Mouse (Mus musculus) hindbrain, embryonic 10.5 days (tissue): Measurements from ENCODE around the gene Birc3. TPM values are rescaled to one million over a fixed set of nuclear protein-coding genes. Genes with fewer than 3 reads are reported as not detected.
"Not testable (repeated sequence)": the region's sequence is repeated elsewhere in the genome, so short reads cannot be mapped to it uniquely, and the experiment has no call there.

Experiments
- DNase-seq: peaks from one replicate; pipeline ENCODE4 v3.0.0-alpha.2; 2017; ENCODE audit warnings: low spot score
- H3K27ac ChIP-seq: fragments of 300-500 bp; sonication (generic); 2 replicates; pipeline ENCODE4 v1.5.1; 2016; ENCODE audit warnings: mild to moderate bottlenecking, moderate library complexity
- H3K27me3 ChIP-seq: fragments of 300-500 bp; sonication (generic); 2 replicates; pipeline ENCODE4 v1.6.1; 2016; ENCODE audit warnings: mild to moderate bottlenecking; ENCODE audit not compliant: poor library complexity, insufficient read depth, severe bottlenecking
- H3K36me3 ChIP-seq: fragments of 300-500 bp; sonication (generic); 2 replicates; pipeline ENCODE4 v1.6.1; 2016; ENCODE audit warnings: mild to moderate bottlenecking, moderate library complexity
- H3K4me1 ChIP-seq: fragments of 300-500 bp; sonication (generic); replicated peaks from 2 replicates; pipeline ENCODE4 v1.6.1; 2016; ENCODE audit warnings: mild to moderate bottlenecking
- H3K4me3 ChIP-seq: fragments of 300-500 bp; sonication (generic); 2 replicates; pipeline ENCODE4 v1.5.1; 2016; ENCODE audit warnings: mild to moderate bottlenecking, moderate library complexity
- H3K9me3 ChIP-seq: fragments of 300-500 bp; sonication (generic); 2 replicates; pipeline ENCODE4 v1.6.1; 2016; ENCODE audit warnings: mild to moderate bottlenecking, moderate library complexity
- WGBS: fragments of 180-500 bp; shearing (Covaris S2); methylation state at CpG from one replicate; pipeline ENCODE4 v1.1.7; 2016; 5-methylcytosine and 5-hydroxymethylcytosine counted together
- polyA plus RNA-seq: library from polyadenylated mRNA; unstranded; fragments of >200 nt; fragmentation: Nextera tagmentation; extraction: Ambion mirVana; gene quantifications from 2 replicates; pipeline ENCODE4 v1.2.1, GENCODE M21; 2016

Gene Birc3
- polyA plus RNA-seq, 1 experiment from 2014 or later: 3.8 TPM

DNA sequence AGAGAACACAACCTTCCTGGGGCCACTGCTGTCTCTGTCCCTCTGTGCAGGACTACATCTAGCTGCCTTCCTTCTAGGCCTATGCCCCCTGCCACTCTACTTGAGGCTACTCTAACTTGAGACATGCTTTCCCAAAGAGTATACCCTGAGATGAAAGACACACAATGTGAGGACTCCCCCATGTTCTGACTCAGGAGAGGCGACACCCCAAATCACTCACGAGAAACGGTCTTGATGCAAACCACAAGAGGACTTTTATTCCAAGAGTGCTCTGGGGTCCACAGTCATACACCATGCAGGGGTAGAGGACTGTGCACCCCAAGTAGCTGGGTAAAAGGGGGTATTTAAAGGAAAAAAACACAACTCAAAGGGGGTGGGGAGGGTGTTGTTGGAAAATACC lies 11.4 kb upstream of the Birc3 start:
- no peak for DNase-seq
- H3K4me1 ChIP-seq: no peaks in the 10 kb centered on the region
- 98% methylated on average over 3 of the region's 3 CpGs for WGBS
- H3K27me3 ChIP-seq: no peaks in the 10 kb centered on the region
- H3K27ac ChIP-seq: no peak overlapping the region
- H3K9me3 ChIP-seq: peaks cover 6% of the 10 kb centered on the region
- H3K4me3 ChIP-seq: no peak overlapping the region
- H3K36me3 ChIP-seq: no peaks in the 10 kb centered on the region

DNA sequence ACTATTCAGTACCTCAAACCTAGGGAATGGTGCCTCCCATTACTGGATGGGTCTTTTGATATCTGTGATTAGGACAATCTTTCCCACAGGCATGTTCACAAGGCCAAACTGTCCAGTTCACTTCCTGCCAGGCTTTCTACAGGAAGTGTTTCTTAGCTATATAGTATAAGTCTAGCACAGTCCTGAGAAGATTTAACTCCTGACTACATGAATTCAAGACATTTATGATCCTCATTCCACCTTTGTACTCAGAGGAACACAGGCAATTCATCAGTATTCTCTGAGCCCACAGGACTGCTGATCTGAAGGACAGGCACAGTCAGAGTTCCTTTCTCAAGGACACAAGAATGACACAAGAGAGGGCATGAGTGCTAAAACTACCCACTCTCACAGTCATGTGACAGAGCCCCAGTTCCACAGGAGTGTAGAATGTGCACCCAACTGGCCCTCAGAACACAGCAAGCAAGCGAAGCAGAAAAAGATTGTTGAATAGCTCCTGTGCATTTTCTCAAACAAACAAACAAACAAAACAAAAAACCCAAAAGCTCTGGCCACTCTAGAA lies 9.4 kb upstream of the Birc3 start:
- Histone ChIP-seq H3K36me3 (no peaks in the 10 kb centered on the region), H3K4me1 (no peaks in the 10 kb centered on the region), H3K9me3 (peaks cover 6% of the 10 kb centered on the region), H3K27ac (no peak overlapping the region), H3K4me3 (no peak overlapping the region), H3K27me3 (no peaks in the 10 kb centered on the region)
- WGBS: 83% methylated on average over 1 of the region's 1 CpGs
- no peak for DNase-seq

DNA sequence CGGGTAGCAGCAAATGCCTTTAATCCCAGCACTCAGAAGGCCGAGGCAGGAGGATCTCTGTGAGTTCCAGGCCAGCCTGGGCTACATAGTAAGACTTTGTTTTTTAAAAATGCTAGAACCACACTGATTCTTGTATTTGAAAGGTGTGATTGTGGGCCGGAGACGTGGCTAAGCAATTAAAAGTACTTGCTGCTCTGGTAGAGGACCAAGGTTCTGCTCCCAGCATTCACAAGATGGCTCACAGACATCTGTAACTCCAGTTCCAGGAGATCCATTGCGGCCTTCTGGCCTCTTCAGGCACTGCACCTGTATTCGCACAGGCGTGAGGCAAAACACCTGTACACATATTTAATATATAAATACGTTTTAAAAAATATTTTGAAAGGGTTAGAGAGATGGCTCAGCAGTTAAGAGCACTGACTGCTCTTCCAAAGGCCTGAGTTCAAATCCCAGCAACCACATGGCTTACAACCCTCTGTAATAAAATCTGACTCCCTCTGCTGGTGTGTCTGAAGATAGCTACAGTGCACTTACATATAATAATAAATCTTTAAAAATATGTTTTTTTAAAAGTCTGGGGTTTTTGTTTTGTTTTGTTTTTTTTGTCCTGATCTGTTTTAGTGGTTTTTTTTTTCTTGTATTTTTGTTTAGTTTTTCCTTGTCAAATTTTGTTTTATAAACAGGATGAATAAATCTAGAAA lies 675 bp upstream of the Birc3 start:
- H3K4me3 ChIP-seq: no peak overlapping the region

DNA sequence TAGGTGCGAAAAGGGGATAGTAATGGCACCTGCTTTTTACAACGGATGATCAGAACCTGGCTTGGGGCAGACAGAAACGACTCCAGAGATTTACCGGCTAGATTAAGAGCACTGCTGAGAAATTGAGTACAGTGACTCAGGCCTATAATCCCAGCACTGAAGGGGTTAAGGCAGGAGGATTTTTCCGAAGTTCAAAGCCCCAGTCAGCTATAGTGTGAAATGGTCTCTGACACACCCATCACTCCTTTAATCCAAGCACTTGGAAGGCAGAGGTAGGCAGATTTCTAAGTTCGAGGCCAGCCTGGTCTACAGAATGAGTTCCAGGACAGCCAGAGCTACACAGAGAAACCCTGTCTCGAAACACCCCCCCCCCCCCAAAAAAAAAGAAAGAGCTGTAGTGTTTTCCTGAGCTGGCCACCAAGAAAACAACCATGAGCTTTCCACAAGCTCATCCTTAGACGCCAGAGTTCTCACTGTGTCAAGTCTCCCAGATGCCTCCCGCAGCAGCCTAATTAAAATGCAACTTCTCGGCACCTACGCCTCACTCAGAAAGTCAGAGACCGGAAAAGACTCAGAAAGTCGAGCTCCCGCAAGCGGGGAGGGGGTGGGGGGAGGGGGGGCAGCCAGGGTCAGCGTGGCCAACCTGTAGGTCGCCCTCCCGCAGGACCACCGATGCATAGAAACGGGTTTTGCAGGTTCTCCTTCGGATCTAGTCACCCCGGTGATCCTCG lies 777 bp downstream of the Birc3 start:
- peak overlapping the region; percentile 91 for H3K27ac ChIP-seq
- no peaks in the 10 kb centered on the region for H3K27me3 ChIP-seq
- peak; percentile 66 for DNase-seq
- no peaks in the 10 kb centered on the region for H3K36me3 ChIP-seq
- H3K4me3 ChIP-seq: peak overlapping the region; percentile 67
- no peaks in the 10 kb centered on the region for H3K9me3 ChIP-seq
- WGBS: 16% methylated on average over 23 of the region's 23 CpGs
- peaks cover 10% of the 10 kb centered on the region for H3K4me1 ChIP-seq

More for the DNA sequence above, 675 bp upstream of the Birc3 start:
- H3K27me3 ChIP-seq: no peaks in the 10 kb centered on the region
- H3K27ac ChIP-seq: 0 out of 2 replicates have a peak overlapping the region, but pooled peaks have one; percentile 8
- 91% methylated on average over 8 of the region's 8 CpGs for WGBS
- DNase-seq: no peak
- H3K9me3 ChIP-seq: no peaks in the 10 kb centered on the region
- H3K36me3 ChIP-seq: no peaks in the 10 kb centered on the region
- H3K4me1 ChIP-seq: peaks cover 10% of the 10 kb centered on the region

DNA sequence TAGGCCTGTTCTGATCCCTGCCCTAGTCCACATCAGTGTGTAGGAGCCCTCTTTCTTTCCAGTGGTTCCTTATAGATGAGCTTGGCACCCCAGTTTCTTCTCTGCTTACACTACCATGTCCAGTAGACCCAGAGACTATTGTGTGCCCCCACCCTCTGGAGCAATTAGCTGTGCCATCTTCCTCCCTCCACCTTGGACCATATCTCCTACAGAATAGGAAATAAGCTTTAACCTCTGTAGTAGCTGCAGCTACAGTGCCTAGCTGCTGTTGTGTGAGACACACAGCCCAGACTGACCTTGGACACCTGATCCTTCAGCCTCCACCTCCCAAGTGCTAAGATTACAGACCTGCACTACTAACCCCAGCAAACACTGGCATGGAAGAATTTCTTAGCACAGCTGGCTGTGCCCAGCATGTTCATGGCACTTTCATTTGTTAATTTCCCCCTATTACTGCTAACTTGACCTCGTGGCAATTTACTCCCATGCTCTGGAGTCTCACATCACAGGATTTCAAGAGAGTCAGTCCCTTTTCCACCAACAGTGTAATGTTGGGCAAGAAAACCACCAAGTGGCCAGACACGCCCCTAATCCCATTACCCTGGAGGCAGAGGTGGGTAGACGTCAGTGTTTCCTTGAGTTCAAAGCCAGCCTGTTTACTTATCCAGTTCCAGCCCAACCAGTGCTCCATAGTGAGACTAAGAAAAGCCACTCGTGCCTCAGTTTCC lies 1.5 kb downstream of the Birc3 start:
- no peaks in the 10 kb centered on the region for H3K9me3 ChIP-seq
- no peaks in the 10 kb centered on the region for H3K36me3 ChIP-seq
- no peak for DNase-seq
- H3K4me3 ChIP-seq: no peak overlapping the region
- H3K27me3 ChIP-seq: no peaks in the 10 kb centered on the region
- WGBS: 67% methylated on average over 4 of the region's 4 CpGs
- H3K4me1 ChIP-seq: peaks cover 10% of the 10 kb centered on the region
- H3K27ac ChIP-seq: peak overlapping the region; percentile 12; the same call in 1 of the 2 replicates

DNA sequence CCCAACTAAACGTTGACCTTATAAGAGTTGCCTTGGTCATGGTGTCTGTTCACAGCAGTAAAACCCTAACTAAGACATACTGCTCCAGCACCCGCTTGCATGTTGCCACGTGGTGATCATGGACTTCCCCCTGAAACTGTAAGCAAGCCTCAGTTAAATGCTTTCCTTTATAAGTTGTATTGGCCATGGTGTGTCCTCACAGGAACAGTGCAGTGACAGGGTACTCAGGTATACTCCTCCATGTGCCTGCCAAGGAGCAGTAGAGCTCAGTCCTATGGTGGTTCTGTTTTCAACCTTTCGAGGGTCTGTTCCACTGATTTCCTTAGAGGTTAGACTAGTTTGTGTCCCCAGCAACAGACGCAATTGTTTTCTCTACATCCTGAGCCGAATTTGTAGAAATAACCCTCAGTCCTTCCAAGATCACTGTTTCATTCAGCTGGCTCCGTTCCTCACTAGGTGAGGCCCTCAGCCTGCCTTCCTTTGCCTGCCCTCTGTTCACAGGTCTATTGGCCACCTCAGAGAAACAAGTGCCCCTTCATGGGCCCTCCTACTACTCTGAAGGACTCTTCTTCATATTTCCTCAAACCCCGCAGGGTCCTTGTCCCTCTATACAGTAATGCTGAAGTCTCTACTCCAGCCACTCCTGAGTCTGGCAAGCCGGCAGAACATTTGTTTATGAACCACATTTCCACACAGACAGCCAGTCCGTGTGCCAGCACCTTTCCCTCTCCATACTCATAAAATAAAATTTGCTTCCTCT lies 2.2 kb downstream of the Birc3 start:
- WGBS: 90% methylated on average over 10 of the region's 10 CpGs
- Histone ChIP-seq H3K4me3 (no peak overlapping the region), H3K9me3 (no peaks in the 10 kb centered on the region), H3K36me3 (no peaks in the 10 kb centered on the region), H3K27me3 (no peaks in the 10 kb centered on the region), H3K27ac (no peak overlapping the region), H3K4me1 (peaks cover 10% of the 10 kb centered on the region)
- DNase-seq: no peak

DNA sequence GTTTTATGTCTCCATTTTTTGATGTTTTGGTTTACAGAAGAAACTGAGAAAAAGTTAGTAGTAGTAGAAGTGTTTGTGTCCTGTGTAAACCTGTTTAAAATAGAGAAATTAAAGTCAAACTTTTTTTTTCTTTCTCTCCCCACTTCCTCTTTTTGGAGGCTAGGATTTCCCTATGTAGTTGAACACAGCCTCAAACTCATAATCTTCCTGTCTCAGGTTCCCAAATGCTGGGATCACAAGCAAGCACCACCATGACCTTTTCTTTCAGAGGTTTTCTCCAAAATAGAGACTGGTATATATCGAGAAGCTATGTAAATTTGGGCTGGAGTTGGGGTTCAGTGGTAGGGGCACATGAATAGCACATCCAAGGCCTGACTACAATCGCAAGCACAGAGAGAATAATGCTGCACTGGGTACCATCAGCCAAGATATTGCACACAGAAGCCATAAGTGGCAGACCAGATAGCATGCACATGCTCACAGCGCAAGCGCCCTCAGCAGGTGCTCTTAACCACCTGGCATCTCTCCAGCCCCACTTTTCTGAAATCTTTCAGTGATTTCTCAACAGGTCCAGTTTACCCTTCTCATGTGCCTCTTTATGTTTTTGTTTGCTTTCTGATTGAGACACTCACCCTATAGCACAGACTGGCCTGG lies 4.0 kb downstream of the Birc3 start:
- 90% methylated on average over 4 of the region's 4 CpGs for WGBS
- no peak for DNase-seq
- no peak overlapping the region for H3K4me3 ChIP-seq

DNA sequence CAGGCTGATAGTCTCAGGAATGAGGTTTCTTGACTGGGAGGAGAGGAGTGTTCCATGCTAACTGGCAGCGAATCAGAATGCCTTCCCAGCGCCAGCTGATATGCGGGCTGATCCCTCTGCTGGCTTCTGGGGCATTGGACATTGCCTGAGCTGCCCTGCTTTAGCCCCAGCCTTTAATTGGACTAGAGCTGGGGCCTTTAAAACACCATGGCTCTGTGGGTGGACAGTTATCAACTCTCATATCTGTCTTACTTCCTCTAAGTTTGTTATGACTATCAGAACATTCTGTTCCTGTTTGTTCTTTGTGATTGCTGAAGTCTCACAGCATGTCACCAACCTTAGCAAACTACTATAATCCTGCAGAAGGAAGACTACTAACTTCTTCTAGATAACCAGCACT lies 5.0 kb downstream of the Birc3 start:
- H3K9me3 ChIP-seq: no peaks in the 10 kb centered on the region
- no peak overlapping the region for H3K4me3 ChIP-seq
- 87% methylated on average over 3 of the region's 3 CpGs for WGBS
- peaks cover 9% of the 10 kb centered on the region for H3K4me1 ChIP-seq
- no peak overlapping the region for H3K27ac ChIP-seq
- no peaks in the 10 kb centered on the region for H3K27me3 ChIP-seq
- no peaks in the 10 kb centered on the region for H3K36me3 ChIP-seq
- DNase-seq: no peak

More for the DNA sequence above, 4.0 kb downstream of the Birc3 start:
- Histone ChIP-seq H3K4me1 (peaks cover 10% of the 10 kb centered on the region), H3K36me3 (no peaks in the 10 kb centered on the region), H3K9me3 (no peaks in the 10 kb centered on the region), H3K27me3 (no peaks in the 10 kb centered on the region), H3K27ac (no peak overlapping the region)

DNA sequence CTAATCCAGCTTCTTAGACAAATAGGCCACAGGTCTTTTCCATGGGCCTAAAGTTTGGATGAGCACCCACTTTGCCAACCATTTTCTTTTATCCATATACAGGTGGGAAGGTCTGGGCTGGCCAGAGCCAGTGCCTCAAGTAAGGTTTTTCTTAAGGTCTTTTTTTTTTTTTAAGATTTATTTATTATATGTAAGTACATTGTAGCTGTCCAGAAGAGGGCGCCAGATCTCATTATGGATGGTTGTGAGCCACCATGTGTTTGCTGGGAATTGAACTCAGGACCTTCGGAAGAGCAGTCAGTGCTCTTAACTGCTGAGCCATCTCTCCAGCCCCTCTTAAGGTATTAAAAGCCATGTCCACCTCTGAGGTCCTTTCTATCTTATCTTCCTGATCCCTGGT lies 6.0 kb downstream of the Birc3 start:
- H3K9me3 ChIP-seq, DNase-seq, H3K27me3 ChIP-seq, H3K4me3 ChIP-seq, H3K4me1 ChIP-seq, H3K36me3 ChIP-seq, H3K27ac ChIP-seq: not testable (repeated sequence)
- 80% methylated on average over 2 of the region's 2 CpGs for WGBS

DNA sequence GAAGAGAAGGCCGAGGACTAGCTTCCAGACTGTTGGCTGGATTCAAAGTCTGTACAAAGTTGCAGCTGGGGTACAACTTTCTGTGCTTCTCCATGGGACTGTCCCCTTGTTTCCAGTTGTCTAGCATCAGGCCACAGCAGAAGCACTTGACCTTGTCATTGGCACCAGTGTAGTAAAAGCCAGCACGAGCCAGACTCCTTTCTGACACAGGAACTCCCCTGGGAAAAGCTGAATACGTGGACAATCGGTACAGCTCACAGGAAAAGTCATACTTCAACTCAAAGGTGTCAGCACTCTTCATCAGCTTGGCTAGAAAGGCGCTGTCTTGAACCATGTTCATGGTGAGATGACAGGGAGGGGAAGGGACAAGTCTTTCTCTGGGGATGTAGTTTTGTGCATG lies 12.0 kb downstream of the Birc3 start:
- H3K36me3 ChIP-seq: no peaks in the 10 kb centered on the region
- no peaks in the 10 kb centered on the region for H3K27me3 ChIP-seq
- no peak overlapping the region for H3K4me3 ChIP-seq
- H3K4me1 ChIP-seq: no peaks in the 10 kb centered on the region
- H3K9me3 ChIP-seq: no peaks in the 10 kb centered on the region
- 79% methylated on average over 5 of the region's 5 CpGs for WGBS
- H3K27ac ChIP-seq: no peak overlapping the region
- DNase-seq: no peak

DNA sequence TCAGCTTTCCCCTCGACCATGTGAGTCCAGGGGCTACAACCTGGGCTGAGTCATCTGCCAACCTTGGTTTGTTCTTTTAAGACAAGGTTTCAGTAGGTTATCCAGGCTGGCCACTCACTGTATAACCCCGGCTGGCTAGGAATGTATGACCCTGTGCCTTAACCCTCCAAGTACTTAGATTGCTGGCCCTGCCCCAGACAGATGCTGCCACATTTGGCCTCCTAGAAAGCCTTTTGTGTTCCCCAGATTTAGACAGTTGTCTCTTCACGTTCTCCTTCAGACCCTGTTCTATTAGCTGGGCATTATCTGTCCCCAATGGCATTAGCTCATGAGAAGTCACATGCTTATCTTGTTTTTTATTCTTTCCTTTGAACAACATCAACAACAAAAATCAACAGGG lies 17.1 kb downstream of the Birc3 start:
- no peak for DNase-seq
- Histone ChIP-seq H3K36me3 (no peaks in the 10 kb centered on the region), H3K27ac (no peak overlapping the region), H3K27me3 (no peaks in the 10 kb centered on the region), H3K9me3 (no peaks in the 10 kb centered on the region), H3K4me3 (no peak overlapping the region), H3K4me1 (no peaks in the 10 kb centered on the region)
- WGBS: 68% methylated on average over 3 of the region's 3 CpGs

DNA sequence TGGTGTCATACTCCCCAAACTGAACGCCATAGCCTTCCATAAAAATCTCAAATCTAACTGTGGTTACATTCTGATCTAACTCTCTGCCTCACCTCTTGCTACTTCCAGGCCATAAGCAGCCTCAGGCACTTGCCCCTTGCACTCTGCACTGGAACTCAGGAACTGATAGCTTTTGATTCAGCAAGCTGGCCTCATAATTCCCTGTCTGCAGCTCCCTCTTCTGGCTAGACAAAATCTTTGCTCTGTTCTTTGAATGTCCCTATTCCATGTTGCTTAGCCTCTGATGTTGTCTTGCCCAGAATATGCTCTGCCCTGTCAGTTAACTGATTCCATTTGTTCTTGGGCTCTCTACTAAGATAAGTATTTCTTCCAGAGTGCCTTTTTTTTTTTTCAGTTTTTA lies 17.6 kb downstream of the Birc3 start:
- Histone ChIP-seq H3K9me3 (no peaks in the 10 kb centered on the region), H3K27me3 (no peaks in the 10 kb centered on the region), H3K4me3 (no peak overlapping the region), H3K27ac (no peak overlapping the region), H3K36me3 (no peaks in the 10 kb centered on the region), H3K4me1 (no peaks in the 10 kb centered on the region)
- peak; percentile 44 for DNase-seq
- WGBS: 36% methylated on average over 1 of the region's 1 CpGs
